Mouse (Mus musculus) embryo, embryonic 11 days (tissue): ENCODE measurements around the gene Orc3.
A peak's percentile ranks its signal among the peaks of the same experiment; 100 is the strongest.

Experiments
- DNase-seq: peaks from one replicate; pipeline ENCODE4 v3.0.0-alpha.2; 2015

The Orc3 gene

DNA sequence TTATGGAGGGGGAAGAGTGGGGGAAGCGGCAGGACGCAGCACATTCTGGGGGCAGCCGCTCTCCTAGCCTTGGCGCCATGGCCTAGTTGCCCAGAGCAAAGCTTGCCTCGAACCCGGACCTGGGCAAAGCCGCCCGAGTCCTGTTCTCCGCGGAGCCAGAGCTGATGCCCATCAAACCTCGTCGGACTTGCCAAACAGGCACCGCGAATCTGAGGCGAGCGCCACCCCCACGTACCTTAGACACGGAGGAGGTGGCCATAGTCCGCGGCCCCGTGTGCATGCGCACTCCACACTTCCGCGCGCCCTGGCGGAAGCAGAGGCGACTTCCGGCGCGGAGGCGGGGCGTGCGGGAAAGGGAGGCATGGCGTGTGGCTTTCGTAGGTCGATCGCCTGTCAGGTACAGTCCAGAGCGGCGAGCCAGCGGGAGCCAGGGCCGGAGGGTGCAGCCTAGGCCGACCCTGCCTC lies at the start of gene Orc3, which contains the start of gene Rars2:
Gene Orc3 (minus strand): TSS at position 315 of the 465 bp plus-strand sequence.
Gene Rars2 (plus strand): TSS at position 328 of the 465 bp plus-strand sequence.
- DNase-seq: peak; percentile 95

DNA sequence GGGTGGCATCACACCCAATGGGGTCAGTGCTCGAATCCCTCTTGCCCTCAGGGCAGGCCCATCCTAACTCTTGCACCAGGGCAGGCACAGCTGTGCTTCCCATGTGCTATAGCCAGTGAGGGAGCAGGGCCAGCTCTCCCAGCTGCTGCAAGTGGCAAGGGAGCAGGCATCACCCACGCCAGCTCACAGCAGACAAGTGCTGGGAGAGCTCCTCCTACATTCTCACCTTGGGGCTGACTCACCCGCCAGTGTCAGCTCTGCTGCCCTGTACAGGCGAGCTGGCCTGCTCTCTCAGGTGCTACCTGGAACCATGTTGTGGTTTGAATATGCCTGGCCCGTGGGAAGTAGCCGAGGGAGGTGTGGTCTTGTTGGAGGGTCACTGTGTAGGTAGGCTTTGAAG lies 47.2 kb upstream of the Orc3 start:
- DNase-seq: no peak

DNA sequence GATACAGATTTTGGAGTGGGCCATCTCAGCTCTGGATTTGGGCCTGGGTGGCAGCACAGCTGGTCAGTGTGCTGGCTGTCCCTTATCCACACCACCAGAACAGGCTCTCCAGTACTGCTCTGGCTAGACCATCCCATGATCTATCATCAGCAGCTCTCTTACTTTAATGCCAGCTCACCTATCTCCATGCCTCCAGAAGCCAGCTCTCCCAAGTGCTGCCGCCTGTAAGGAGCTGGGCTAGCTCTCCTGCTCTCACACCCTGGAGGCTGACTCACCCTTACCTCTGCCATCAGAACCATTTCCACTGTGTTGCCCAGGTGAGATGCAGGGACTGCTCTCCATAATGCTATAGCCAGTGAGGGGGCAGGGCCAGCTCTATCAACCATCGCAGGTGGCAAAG lies 46.8 kb upstream of the Orc3 start:
- DNase-seq: no peak

DNA sequence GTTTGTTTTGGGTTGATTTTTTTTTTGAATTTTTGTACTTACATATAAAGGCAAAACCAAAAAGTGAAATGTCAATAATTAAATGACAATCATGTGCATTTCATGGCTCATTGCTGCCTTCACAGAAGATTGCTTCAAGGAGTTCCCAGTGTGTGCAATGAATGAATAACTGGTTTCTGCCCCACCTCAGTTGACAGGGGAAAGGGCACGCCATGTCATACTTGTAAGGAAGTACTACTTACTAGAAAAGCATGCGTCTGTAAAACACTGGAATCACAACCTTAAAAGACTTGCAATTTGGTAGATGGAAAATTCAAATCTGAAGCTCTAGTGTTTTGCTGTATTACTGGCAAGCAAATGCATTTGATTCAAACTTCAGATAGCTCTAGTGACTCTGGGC lies 44.3 kb upstream of the Orc3 start:
- DNase-seq: no peak

DNA sequence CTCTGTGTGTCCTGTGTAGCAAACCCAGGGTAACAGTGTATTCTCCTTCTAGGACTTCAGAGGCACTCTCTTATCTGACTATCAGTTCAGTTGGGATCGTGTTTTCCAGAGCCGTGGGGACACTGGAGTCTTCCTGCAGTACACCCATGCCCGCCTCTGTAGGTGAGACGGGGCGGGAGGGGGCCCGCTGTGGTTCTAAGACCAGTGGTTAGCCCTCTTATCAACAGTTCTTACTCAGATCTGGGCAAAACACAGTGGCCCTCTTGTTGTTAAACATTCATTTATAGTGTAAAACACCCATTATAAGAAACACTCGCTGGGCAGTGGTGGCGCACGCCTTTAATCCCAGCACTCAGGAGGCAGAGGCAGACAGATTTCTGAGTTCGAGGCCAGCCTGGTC lies 41.4 kb upstream of the Orc3 start:
- no peak for DNase-seq

DNA sequence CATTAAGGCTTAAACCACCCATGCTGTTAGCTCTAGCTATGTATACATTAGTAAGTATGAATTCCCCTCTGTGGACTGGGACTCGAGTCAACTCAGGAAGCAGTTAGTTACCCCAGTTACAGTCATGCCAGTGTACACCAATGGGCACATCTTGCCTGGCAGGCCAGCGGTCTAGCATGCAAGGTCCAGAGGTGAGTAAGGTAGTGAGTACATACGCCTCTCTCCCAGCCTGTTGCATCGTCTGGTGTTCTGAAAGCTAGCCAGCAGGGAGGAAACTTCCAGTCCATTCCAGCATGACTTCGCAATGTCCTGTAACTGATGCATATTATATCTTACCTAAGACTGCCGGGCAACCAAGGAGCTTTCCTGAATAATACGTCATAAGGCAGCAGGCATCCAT lies 38.4 kb upstream of the Orc3 start:
- no peak for DNase-seq

DNA sequence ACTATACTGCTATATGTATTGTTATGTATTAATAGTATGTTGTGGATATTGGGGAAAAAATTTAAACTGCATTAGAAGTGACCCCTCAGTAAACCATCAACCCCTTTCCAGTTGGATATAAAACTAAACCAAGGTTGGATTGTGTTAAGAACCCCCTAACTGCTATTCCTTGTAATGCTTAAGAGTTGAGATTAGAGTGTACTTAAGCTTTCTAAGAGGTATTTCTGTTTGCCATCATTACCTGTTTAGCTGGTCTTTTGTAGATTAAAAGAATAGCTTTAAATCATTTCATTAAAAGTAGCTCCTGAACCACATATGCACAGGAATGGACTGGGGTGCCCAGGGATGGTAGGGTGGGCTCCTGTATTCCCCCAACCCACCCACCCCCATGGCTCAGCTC lies 30.0 kb upstream of the Orc3 start:
- no peak for DNase-seq

DNA sequence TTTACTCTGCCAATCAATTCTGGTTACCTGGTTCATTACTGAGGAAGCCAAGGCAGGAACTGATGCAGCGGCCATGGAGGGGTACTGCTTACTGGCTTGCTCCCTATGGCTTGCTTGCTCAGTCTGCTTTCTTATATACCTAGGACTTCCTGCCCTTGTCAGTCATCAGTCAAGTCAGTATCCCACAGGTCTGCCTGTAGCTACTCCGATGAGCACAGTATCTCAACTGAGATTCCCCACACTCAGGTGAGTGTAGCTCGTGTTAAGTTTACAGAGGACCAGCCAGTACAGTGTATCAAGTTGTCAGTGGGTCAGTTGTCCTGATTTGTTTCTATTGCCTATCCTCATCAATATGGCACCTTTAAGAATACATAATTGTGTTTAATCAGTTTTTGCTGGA lies 26.0 kb upstream of the Orc3 start:
- no peak for DNase-seq

DNA sequence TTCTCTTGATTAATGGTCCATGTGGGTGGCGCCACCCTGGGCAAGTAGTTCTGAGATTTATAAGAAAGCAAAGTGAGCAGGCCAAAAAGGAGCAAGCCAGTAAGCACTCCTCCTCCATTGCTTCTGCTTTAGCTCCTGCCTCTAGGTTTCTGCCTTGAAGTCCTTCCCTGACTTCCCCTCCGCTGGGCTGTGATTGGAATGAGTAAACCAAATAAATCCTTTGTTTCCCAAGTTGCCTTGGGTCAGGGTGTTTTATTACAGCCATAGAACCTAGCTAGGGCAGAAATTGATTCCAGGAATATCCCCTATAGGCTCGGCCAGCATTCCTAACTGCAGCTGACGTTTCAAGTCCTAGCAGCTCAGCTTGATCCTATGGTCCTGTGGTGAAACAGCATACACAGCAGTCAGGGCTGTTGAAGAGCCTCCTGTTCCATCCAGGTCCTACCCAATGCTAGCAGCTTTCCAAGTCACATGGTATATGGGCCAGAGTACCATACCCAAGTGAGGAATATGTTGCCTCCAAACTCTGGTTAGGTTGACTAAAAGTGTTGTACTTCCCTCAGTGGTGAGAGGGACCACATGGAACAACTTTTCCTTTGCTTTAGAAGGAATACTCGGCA lies 25.1 kb upstream of the Orc3 start:
- DNase-seq: peak; percentile 7

DNA sequence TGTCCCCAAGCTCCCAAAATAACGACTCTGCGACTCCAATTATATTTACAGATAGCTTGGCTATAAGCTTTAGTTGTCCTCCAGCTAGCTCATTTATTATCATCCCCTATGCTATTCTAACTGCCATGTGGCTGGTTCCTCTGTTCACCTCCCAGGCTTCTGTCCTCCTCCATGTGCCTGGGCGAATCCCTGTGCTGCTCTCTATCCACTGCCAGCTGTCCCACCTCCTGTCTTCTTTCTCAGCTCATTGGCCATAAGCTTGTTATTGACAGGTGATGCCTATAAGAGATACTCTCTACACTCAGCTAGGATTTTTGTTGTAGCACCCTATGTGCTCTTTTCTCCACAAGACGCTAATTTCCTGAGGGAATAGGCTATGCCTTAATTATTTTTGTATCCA lies 23.1 kb upstream of the Orc3 start:
- no peak for DNase-seq

DNA sequence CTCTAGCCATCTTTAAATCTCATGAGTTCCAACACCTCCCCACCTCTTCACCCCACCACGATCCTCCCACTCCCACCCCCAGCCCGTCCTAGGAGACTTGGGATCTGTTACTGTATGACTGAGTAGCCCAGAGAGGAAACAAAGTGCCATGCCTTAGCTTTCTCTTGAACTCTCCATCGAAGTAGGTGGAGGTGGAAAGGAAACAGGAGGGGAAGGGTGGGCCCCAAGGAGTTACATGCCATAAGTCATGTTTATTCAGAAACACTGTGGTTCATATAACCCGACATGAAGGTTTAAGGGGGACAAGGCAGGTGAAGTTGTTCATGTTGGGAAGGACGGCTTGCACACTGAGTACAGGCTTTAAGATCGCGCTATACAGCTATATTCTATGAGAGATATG lies 22.6 kb upstream of the Orc3 start:
- no peak for DNase-seq

DNA sequence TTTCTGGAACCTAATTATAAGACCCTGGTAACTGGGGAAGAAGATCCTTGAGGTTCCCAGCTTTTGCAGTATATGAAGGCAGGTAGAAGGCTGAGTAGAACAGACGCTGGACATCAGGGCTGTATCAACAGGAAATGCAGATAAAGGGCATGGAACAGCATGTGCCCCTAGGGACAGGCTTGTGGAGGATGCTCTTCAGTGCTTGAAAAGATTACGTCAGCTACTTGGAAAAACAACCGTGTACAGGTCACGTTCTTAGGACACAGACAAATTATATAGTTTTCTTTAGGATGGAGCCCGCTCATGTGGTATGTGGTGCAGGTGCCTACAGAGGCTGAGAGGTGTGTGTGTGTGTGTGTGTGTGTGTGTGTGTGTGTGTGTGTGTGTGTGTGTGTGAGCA lies 21.3 kb upstream of the Orc3 start:
- DNase-seq: no peak

DNA sequence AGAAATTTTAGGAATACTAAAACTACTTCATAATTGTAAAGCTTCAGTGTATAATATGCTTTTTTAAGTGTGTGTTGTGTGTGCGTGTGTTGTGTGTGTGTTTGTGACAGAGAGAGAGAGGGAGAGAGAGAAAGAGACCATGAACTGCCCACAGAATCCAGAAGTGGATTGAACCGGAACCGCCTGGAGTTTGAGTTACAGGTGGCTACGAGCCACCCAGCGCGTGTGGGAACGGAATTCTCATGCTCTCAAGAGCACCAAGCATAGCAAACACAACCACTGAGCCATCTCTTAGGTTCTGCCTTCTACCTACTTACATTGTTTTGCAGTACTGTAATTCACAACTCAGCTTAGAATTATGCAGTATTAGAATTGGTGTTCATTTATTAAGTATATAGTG lies 19.4 kb upstream of the Orc3 start:
- no peak for DNase-seq

DNA sequence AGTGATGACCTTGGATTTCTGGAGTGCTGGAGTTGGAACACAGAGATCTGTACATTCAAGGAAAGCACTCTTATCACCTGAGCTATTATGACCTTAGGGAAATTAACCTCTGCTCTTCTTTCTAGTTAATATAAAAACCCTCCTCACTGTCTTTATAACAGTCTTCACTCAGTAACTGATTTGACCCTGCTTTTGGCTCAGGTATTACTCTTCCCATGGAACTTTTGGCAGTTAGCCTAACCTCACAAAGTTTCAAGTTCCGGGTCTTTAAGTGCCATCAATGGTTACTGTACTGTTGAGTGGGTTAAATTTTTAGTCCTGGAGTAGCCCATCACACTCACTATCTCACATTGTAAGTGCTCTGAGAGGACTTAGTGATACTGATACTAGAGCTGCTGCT lies 15.2 kb upstream of the Orc3 start:
- no peak for DNase-seq

DNA sequence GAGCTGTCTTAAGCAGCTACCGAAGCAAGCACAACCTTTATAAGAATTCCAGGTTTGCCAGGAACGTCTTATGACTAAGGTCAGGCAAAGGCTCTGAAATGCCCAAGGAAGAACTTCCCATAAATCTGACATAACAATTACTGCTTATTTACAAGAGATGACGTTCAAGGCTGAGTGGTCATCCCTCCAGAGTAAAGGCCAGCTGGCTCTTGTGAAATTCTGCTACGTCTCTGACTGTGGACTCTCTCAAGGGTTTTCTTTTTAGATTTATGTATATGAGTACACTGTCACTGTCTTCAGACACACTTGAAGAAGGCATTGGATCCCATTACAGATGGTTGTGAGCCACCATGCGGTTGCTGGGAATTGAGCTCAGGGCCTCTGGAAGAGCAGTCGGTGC lies 11.7 kb upstream of the Orc3 start:
- no peak for DNase-seq

DNA sequence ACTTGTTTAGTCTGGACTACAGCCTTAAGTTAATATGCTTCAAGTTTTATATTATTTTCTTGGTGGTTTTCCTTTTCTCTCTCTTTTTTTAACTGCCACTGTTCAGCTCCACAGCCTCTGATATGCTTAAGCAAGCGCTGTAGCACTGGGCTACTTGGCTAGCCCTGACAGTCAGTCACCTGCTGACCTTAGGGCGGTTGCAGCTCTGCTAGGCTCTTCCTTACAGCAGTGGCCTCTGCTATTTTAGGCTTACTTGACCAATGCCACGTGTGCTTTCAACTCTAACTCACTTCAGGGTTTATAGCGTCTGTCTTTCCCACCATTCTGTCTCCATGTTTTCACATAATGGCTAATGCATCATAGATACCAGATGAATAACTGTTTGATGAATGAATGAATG lies 10.8 kb upstream of the Orc3 start:
- no peak for DNase-seq

DNA sequence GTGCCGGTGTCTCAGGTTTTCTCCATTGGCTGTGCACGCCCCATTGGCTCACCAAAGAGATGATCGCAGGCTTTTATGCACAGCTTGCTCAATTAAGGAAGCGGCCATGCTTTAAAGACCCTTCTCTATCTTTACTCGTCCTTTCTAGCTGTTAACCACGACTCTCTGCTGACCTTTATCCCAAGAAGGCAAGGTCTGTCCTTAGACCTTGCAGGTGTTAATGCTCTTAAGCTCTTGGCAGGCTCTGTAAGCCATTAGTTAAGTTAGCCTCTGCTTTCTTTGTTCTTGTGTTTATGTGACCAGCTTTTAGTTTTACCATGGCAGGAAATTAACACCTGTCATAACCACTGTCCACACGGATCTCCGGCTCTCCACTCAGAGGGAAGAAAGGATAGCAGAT lies 1.4 kb upstream of the Orc3 start:
- no peak for DNase-seq

DNA sequence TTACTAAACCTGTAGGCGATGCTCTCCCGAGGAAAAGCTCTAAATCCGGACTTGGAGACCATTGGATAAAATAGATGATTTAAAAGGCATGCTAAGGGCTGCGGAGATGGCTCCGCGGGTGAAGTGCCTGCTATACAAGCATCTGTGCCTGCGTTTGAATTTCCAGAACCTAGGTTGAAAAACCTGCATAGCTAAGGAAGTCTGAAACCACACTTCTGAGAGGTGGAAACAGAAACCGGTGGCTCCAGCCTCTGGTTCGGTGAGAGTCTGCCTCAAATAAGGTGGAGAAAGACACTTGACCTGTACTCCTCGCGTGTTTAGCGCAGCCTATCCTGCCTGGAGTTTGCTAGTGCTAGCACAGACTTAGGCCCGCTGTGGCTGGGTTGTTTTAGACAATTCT lies 559 bp upstream of the Orc3 start:
- peak; percentile 21 for DNase-seq

DNA sequence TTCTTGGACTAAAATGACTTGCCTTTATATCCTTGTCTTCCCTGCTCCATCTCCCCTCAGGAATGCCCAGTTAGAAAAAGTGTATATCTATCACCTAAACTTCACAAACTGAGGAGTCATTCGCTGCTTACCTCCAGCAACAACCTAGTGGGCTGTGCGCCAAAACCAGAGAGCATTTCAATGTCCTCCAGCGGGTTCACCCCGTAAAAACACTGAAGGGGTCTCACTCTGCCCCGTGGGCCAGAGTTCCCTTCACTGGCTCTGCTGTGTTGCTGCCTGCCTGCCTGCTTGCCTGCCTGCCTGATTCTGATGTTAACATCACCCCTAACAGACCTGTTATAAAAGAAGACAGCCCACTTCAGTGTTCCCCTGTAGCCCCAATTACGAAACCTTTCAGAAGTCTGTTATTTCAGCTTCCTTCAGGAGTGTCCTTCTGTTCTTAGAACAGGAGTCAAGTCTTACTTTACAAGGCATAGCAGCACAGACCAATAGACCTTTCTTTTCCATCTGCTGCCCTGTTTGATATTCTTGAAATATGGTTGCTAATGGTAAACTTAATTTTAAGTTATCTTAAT lies 1.1 kb downstream of the Orc3 start:
- DNase-seq: no peak

DNA sequence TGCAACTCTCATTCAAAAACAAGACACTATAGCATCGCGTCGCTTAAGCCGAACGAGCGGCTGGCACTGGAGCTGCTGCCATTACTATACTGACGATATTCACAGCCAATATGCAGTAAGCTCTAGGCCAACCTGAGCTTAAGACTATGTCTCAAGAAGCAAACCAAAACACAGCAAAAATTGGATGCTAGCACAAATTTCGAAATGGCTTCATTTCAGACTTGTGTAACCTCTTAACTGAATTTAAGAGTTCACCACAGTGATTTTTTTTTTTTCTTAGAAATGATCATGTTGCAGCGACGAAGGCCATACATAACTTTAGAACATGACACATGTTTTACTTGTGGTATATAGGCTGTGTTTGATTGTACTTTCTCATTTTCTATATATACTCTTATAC lies 8.1 kb downstream of the Orc3 start:
- no peak for DNase-seq

DNA sequence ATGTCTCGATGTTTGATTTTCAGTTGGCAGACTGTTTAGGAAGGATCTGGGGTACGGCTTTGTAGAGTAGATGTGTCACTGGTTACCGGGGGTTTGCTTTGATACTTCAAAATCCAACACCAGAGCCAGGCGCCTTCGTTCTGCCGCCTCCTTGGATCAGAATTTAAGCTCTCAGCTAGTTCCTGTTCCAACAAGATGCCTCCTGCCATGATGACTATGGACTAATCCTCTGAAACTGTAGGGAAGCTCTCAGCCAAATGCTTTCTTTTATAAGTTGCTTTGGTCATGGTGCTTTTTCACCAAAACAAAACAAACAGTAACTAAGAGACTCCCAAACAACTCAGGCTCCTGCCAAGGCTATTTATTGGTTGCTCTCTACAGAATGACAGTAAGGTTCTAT lies 11.6 kb downstream of the Orc3 start:
- DNase-seq: no peak

DNA sequence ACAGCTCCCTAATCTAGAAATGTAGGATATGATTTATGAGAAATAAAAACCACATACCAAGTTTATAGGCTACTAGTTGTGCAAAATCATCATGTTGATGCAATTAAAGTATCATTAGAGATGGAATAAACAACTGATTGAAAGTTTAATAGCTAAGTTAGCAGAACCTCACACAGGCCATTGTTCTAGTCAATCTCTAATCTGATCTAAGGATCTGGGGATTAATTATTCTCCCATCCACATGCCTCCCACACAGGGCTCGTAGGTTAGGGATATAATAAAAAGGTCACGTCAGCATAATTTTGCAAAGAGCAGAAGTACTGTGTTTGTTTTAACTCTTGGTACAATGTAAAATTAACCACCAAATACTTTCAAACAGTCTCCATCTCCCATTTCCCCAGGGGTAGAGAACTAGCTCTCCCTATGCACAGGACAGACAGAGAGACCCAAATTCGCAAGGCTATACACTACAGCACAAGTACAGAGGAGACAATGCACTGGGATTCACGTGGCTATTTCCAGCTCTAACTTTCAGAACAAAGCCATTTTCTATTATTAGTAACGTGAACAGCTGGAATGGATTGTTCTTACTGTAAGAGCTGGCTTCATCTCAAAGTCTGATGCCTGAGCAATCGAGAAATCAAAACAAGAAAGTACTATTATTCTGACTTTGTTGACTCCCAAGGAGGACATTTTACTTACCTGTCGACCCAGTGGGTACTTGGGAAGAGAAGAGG lies 29.7 kb downstream of the Orc3 start:
- DNase-seq: no peak

DNA sequence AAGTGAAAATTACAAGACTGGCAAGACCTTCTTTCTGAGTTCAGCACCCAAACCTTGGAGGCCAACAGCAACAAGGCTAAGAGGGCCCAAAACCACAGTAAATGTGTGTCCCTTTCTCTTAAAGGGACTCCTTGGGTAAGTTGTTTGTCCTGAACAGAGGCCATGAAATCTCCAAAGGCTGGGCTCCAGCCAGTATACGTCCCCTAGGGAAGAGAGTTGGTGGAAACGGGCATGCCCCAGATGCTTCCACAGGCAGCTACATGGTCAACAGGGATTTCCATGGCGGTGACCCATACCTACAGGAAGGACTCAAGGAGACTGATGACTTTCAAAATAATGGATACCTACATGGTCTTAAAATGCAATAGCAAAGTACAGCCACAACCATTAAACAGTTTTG lies 31.3 kb downstream of the Orc3 start:
- DNase-seq: no peak

DNA sequence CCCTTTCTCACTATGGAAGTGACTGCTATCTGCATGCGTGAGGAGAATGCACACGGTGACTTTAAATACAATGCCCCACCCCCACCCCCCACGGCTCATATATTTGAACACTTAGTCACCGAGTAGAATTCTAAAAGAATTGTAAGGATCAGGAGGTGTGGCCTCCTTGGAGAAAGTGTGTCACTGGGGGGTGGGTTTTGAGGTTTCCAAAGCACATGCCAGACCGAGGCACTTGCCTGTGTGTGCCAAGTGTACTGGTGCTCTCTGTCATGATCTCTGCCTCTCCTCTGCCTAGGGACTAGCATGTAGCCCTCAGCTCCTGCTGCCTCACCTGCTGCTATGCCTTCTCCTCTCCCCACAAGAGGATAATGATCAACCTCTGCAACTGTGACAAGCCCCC lies 32.3 kb downstream of the Orc3 start:
- no peak for DNase-seq

DNA sequence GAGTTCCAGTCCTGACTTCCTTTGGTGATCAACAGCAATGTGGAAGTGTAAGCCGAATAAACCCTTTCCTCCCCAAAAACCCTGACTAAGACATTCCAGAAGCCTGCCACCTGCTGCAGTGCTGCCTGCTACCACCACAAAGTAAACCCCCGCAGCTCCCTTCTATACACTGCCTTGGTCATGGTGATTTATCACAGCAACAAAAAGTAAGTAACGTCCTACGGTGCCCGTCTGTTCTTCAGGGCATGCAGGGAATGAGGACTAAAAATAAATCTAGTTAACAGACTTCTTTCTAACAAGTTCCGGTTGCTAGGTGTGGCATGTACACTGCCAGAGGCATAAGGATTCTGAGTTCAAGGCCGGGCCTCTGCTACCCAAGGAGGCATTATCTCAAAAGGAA lies 32.8 kb downstream of the Orc3 start:
- DNase-seq: no peak
